Mouse (Mus musculus) right cerebral cortex, adult 2 months (tissue): Measurements from ENCODE around the gene Ywhae.

Experiments used
- DNase-seq, 2 experiments: peaks; one replicate each; pipeline ENCODE4 v3.0.0; 2021 to 2022; ENCODE audit warnings: low spot score in 2 of 2

Gene Ywhae

DNA sequence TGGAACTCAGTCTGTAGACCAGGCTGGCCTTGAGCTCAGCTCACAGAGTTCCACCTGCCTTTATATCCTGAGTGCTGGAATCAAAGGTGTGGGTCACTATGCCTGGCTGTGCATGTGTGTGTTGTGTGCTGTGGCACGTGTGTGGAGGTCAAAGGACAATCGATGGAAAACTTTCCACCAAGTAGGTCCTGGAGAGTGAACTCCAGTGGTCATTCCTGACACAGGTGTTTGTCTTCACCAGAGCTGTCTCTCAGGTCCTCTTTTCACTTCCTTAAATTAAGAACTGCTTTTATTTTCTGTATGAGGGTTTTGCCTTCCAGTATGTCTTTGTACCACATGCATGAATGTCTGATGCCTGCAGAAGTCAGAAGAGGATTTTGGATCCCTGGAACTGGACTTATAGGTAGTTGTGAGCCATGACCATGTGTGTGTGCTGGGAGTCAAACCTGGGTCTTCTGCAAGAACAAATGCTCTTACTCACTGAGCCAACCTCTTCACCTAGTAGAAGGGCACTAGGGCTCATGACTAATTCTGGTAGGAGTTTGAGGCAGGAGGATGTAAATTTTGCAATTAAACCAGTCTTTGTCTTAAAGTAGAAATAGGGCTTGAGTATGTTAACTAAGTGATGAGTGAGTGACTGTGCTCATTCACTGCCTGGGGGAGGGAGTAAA is 5.3 kb downstream of the Ywhae start:
- DNase-seq: no peak

DNA sequence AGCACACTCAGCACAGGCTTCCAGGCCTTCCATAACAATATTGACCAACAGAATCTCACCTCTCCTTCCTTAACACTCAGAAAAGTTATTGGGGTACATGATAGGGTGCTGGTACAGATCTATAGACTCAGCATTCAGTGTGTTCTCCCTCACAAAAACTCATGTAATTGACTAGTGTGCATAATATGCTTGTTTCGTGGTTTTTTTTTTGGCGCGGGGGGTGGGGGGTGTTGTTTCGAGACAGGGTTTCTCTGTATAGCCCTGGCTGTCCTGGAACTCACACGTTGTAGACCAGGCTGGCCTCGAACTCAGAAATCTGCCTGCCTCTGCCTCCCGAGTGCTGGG is 5.8 kb downstream of the Ywhae start:
- DNase-seq: no peak

DNA sequence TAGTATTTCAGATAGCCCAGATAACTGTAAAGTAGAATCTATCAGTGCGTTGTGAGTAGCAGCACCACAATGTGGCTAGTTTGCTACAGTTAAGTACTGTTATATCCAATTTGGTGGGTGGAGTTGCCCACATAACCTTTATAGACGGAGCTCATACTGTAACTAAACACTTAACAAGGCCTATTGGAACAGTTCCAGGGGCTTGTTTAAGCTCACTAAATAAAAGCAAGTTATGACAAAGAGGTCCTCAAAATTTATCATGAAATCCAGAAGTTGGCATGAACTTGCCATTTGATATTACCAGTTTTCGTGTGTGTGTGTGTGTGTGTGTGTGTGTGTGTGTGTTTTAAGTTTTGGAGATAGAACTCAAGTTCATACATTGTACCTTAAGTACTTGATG is 7.5 kb downstream of the Ywhae start:
- DNase-seq: no peak

DNA sequence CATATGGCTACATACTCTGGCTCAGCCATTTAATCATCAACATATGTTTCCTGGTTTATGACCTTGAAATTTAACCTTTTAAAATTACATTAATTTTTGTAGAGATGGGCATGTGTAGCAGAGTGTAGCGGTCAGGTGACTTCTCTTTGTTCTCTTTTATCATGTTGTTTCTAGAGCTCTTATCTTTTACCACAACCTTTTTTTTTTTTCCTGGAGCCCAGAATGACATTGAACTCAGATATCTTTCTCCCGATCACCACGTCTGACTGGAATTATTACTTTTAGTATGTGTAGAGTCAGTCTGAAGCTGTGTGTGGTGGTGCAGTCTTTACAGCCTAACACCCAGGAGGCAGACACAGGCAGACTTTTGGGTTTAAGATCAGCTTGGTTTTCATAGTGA is 8.9 kb downstream of the Ywhae start:
- DNase-seq: no peak

DNA sequence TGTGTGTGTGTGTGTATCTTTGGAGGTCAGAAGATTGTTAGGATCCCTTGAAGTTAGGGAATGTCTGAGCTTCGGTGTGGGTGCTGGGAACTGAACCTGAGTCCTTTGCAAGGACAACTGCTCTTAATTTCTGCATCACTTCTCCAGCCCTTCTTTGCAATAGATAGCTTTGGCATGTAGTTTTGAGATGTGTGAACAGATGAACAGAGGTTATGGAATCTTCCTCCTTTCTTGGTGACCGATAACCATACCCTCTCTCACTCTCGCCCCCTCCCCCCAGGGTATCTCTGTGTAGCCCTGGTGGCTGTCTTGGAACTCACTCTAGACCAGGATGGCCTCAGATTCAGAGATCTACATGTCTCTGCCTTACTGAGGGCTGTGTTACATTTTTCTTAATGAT is 12.1 kb downstream of the Ywhae start:
- DNase-seq: no peak

DNA sequence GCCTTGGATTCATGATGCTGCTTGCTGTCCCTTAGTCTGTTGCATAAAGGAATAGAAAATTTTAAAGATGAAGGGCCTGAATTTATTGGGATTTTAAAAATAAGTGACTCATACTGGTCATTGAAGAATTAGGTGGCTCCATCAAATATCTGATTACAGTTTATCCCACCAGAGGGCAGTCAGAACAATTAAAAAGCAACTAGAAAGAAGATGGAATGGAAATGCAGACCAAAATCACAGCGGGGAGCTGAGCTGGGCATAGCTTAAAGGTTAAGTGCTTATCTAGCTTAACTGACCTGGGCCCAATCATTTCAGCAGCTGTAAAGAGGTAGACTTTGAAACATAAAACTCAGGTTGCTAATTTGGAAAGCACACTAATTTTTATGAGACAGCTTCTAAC is 17.9 kb downstream of the Ywhae start:
- no peak for DNase-seq

DNA sequence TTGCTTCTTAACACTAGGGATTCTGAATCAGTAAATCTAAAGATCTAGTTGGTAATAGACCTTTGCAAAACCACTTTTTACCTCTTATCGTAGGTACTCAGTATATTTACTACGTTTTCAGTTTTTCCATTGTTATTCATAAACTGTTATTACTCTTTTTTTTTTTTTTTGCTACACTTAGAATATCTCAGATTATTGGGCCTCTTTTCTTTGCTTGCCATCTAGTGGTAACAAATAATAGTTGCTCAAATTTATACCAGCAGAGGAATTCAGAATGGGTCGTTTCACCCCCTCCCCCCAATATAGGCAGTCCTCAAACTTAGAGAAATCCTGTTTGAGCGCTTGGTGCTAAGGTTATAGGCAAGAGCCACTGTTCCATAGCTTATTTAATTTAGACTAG is 18.4 kb downstream of the Ywhae start:
- no peak for DNase-seq

DNA sequence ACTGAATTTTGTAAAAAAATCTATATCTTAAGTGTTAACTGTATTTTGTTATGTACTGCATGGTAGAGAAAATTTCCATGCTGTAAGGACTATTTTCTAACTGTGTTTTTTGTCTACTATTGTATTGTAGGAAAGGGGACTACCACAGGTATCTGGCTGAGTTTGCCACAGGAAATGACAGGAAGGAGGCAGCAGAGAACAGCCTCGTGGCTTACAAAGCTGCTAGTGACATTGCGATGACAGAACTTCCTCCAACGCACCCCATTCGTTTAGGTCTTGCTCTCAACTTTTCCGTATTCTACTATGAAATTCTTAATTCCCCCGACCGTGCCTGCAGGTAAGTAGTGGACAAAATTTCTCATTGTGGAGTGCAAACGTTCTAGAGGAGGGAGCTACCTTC is 24.0 kb downstream of the Ywhae start:
- DNase-seq: no peak

DNA sequence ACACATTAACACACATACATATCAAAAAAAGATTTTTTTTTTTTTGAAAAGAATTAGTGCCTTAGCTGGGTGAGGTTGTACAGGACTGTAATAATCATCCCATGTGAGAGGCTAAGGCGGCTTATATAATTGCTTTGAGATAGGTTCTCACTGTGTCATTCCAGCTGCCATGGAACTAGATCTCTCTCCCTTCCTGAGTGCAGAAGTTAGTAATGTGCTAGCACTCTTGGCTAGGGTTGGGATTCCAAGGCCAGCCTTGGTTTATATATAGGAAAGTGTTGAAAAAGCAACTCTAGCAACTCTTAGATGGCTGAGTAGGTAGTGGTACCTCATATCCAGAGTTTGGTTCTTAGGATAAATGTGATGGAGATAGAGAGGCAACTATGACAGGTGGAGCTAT is 25.9 kb downstream of the Ywhae start:
- DNase-seq: no peak

DNA sequence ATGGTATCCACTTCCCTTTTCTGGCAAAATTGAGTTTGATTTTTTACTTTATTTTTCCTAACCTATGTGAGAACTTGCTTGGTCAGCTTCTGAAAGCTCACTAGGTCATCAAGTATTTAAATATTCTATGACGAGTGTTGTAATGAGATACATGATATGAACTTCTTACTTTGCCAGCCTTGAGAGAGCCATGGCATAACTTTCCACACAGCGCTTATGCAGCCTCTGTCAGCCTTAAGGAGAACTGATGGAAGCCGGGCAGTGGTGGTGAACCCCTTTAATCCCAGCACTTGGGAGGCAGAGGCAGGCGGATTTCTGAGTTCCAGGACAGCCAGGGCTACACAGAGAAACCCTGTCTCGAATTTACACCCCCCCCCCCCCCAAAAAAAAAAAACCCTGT is 28.1 kb downstream of the Ywhae start:
- DNase-seq: no peak

DNA sequence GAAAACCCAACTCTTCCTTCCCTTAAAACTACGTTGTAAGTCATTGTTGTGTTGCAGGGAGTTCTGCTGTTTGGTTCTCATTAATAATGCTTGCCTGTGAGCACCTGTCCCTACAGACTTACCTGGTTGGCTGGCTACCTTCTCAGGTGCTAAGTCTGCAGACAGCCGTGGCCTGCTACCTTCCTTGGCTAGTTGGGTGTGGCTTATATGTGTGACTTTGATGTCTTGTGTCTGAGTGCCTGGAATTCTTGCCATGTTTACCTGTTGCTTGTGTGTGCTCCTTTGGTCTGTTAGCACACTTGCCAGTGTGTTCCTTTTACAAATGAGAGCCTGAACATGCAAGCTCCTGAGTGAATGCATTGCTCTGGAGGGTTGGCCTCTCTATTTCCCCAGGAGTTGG is 30.0 kb downstream of the Ywhae start:
- DNase-seq: no peak

DNA sequence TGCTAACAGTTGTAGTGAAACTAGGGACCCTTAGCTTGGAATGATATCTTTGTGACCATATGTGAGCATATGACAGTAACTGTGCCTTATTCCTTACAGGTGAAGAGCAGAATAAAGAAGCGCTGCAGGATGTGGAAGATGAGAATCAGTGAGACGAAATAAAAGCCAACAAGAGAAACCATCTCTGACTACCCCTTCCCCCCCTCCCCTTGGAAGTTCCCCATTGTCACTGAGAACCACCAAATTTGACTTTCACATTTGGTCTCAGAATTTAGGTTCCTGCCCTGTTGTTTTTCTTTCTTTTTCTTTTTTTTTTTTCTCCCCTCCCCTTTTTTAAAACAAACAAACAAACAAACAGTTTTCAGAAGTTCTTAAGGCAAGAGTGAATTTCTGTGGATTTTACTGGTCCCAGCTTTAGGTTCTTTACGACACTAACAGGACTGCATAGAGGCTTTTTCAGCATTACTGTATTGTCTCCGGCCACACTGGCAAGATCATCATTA is 31.9 kb downstream of the Ywhae start:
- no peak for DNase-seq

DNA sequence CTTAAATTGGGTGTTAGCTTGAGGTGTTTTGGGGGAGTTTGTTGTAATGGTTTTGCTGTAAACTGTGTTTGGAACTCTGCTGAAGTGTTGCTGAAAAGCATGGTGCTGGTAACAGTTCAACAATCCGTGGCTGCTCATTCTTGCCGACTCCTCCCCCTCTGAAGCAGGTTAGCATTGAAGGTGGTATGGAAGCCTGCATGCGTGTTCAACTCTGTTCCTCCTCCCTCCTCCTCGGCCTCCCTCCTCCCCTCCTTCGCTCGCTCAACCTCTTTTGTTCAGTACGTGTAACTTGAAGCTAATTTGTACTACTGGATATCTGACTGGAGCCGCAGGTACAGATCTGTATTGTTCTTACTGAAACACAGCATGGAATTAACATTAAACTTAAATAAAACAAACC is 32.5 kb downstream of the Ywhae start:
- DNase-seq: no peak

DNA sequence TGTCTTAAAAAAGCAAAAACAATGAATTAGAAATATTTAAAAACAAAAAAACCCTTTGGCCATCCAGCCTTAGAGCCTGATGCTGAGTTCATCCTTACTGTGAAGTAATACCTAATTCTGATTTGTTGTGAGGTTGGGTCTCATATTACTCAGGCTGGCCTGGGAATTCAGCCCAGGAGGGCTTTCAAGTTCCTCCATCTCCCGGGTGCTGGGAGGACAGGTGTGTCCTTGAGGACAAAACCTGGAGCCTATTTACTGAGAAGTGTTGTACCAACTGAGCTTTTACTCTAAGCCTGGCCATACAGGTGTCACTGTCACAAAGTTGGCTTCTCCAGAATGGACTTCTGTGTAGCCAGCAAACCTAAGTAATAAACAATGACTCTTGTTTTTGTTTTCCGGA is 34.3 kb downstream of the Ywhae start:
- DNase-seq: no peak

DNA sequence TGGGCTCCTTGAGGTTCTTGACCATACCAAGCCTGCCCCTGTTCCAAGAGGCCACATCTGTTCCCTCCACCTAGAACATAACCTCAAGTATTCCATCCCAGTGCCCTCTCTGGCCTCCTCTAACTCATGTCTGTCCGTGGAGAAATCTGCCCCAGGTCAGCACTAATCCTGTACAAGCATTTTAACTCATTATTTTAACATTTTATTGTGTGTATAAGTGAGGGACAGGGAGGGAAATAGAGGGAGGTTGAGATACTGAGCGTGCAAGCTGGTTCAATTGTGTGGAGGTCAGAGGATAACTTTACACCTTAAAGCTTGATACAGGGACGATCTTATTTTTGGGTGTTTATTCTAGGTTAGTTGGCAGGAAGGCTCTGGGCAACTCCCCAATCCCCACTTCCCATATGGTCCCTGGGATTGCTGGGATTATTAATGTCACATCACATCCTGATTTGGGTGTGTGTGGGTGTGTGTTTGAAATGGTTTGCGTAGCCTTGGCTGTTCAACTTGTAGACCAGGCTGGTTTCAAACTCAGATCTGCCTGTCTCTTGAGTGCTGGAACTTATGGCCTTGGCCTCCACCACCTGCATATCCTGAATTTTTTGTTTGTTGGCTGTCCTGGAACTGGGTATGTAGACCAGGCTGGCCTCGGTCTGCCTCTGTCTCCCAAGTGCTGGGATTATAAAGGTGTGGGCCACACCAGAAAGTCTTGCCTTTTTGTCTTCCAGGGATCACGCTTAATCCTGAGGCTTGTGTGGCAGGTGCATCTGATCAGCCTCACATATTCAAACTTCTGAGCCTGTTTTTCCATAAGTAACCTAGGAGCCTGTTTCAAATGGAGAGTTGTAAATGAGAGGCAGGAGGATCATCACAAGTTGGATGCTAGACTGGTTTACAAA is 35.7 kb downstream of the Ywhae start:
- peak; percentile 39 to 62 for DNase-seq

DNA sequence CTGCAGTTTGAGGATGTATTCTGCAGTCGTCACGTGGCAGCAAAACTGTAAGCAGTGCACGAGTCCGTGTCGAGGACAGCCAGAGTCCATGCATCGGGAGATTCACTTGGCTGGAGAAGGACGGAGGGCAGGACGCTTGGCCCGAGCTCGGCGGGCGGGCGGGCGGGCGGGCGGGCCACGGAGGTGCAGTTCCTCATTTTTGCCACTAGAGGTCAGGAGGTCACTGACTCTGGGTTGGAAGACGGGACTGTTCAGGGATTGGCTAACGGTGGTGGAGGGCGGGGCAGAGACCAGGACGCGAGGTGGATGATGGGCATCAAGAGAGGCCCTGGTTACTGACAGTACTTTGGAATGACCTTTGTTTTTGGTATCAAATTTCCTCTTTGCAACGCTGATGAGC is 36.5 kb downstream of the Ywhae start:
- DNase-seq: peak; percentile 77 to 82

DNA sequence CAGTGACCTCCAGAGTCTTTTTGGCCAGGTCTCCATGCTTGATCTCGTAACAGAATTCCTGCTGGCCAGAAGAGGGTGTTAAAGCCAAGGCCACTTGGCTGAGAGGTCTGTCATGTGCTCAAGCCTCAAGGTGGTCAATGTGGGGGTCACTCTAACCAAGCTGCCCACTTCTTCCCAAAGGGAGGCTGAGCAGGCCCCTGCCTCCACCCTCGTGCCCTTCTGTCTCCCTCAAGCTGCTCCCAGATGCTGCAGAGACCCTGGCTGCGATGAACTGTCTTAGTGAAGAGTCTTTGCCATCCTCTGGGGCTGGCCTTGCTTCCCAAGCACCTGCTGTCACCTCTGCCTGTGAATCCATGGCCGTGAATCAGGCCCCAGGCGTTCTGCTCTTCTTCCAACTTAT is 39.9 kb downstream of the Ywhae start:
- no peak for DNase-seq

DNA sequence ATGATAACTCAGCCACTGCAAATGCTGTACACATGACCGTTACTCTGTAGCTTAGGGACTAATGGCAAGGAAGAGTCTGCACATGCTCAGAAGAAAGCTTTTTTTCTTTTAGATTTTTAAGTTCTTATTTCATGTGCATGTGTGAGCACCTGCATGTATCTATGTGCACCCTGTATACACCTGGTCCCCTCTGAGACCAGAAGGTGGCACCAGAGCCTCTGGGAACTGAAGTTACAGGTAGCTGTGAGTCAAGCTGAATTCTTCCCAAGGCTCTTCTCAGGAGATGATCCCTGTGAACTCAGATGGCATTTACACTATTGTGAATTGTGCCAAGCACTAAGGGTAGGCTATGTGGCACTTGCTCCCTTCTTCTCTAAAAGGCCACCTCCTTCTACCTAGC is 43.2 kb downstream of the Ywhae start:
- no peak for DNase-seq

DNA sequence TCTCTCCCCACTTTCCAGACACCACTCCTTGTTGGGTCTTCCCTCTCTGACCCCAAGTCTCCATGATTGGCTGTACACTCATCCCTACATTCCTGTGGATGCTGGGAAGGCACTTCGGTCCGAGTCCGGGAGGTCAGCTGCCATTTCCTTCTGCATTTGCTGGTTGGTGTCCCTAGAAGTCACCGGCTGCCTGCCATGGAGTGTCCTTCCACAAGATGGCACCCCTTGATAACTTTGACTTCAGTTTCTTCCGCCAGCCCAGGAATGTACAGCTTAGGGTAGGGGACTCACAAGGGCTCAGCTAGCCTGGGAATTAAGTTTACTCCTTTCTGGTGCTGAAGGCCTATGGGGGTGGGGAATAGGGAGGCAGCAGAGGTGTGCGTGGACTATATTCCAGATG is 49.2 kb downstream of the Ywhae start:
- DNase-seq: peak; percentile 78 to 79

DNA sequence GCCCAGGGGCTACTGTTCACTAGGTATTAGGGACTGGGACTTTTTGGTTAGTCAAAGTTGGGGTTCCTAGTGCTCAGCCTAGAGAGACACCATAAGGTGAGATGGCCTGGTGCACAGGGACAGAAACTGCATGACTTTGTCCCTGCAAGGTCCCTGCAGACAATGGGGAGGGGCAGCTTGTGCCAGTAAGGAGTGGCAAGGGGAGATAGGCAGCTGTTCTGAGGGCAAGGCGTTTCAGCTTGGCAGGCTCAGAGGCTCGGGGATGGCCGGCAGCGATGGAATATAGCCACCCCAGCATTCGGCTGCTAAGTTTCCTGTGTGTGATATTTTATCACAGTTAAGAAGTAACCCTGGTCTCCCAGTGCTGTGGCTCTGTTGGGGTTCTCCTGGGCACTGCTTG is 51.1 kb downstream of the Ywhae start:
- no peak for DNase-seq

DNA sequence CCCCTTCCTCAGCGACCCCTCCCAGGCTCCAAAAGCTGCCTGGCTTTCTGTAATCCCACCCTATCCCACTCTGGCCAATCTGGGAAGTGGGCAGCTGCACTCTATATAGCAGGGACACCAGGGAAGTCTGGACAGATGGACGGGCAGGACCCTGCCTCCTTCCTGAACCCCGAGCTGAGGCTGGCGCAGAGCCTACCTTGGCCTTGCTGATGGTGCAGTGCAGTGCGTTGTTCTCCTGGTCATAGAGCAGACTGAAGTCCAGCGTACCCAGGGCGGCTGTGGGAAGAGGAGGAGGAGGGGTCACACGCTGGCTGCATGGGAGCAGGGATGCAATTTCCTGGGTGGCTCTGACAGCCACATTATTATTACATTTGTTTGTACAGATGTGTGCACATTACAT is 53.2 kb downstream of the Ywhae start:
- DNase-seq: no peak

DNA sequence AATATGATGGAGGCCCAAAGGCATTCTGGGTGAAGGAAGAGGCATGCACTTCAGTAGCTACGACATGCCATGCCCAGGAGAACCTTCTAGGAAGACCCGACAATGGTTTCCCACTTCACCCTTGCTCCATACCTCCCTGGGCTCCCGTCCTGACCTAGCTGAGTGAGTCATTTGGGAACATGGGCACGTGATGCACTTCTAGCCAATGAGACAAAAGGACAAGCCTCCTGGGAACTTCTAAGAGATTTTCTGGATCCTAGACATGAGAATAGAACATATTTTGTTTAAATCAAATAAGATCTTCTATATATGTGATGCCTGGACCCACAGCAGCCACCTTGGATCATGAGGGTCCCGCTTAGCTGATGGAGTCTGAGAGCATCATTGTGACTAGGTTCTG is 59.9 kb downstream of the Ywhae start:
- DNase-seq: no peak

DNA sequence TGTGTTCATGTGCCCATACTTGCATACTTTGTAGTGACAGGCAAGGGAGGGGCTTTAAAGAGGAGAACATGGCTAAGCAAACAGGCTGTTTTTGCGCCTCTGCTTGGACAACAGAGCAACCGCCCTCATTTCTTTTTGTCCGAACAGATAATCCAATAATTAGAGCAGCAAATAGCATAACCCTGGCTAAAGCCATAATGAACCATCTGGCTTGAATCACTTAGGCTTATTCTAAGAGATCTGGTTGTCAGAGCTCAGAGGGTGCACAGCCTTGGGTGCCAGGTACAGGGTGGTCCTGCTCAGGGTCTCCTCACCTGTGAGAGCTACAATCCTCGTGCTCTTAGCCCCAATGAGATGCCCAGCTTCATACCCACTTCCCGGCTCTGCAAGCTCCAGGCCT is 60.7 kb downstream of the Ywhae start:
- no peak for DNase-seq
